Mouse (Mus musculus) limb, embryonic 15.5 days (tissue): ENCODE data around the gene Csnk1g2. TPM values are rescaled to one million over a fixed set of nuclear protein-coding genes. Genes with fewer than 3 reads are reported as not detected.

ENCODE experiments used
- ATAC-seq: fragments of 200-750 bp; cut with Nextera tagmentation; 2 replicates; pipeline ENCODE4 v1.8.0; 2017; ENCODE audit warnings: low read depth, moderate TSS enrichment; ENCODE audit not compliant: insufficient number of reproducible peaks, low FRiP score, low TSS enrichment
- H3K27ac ChIP-seq: fragments of 300-500 bp; sonication (generic); 2 replicates; pipeline ENCODE4 v1.5.1; 2015; ENCODE audit warnings: moderate library complexity, mild to moderate bottlenecking, inconsistent platforms
- H3K27me3 ChIP-seq: fragments of 300-500 bp; sonication (generic); 2 replicates; pipeline ENCODE4 v1.6.1; 2015; ENCODE audit warnings: inconsistent platforms
- H3K36me3 ChIP-seq: fragments of 300-500 bp; sonication (generic); 2 replicates; pipeline ENCODE4 v1.6.1; 2015; ENCODE audit warnings: inconsistent platforms
- H3K4me1 ChIP-seq: fragments of 300-500 bp; sonication (generic); 2 replicates; pipeline ENCODE4 v1.6.1; 2015; ENCODE audit warnings: inconsistent platforms
- H3K4me2 ChIP-seq: fragments of 300-500 bp; sonication (generic); 2 replicates; pipeline ENCODE4 v1.6.1; 2015; ENCODE audit warnings: mild to moderate bottlenecking, inconsistent platforms
- H3K4me3 ChIP-seq: fragments of 300-500 bp; sonication (generic); 2 replicates; pipeline ENCODE4 v1.5.1; 2015; ENCODE audit warnings: mild to moderate bottlenecking, inconsistent platforms
- H3K9ac ChIP-seq: fragments of 300-500 bp; sonication (generic); 2 replicates; pipeline ENCODE4 v1.6.1; 2015; ENCODE audit warnings: inconsistent platforms
- H3K9me3 ChIP-seq: fragments of 300-500 bp; sonication (generic); 2 replicates; pipeline ENCODE4 v1.6.1; 2016; ENCODE audit warnings: inconsistent platforms
- WGBS: fragments of 180-500 bp; shearing (Covaris S2); methylation state at CpG from one replicate; pipeline ENCODE4 v1.1.7; 2015; 5-methylcytosine and 5-hydroxymethylcytosine counted together
- polyA plus RNA-seq: library from polyadenylated mRNA; unstranded; fragments of >200 nt; fragmentation: Nextera tagmentation; extraction: Ambion mirVana; gene quantifications from 2 replicates; pipeline ENCODE4 v1.2.1, GENCODE M21; 2015

Gene Csnk1g2
- polyA plus RNA-seq, 1 experiment from 2014 or later, result 148 TPM

- H3K27ac ChIP-seq, result no peak overlapping the region
- no peak overlapping the region for H3K9ac ChIP-seq
- ATAC-seq, result no peak
- H3K9me3 ChIP-seq, result no peaks in the 10 kb centered on the region
- H3K4me2 ChIP-seq, result no peak overlapping the region
- no peak overlapping the region for H3K4me3 ChIP-seq
- WGBS, result 79% methylated on average over 4 of the region's 4 CpGs
- H3K36me3 ChIP-seq, result peaks cover 64% of the 10 kb centered on the region
- H3K4me1 ChIP-seq, result peaks cover 78% of the 10 kb centered on the region
- H3K27me3 ChIP-seq, result no peaks in the 10 kb centered on the region
Measured at GRCm38 (mm10) chr10:80671251-80671650, 48.6 kb downstream of the Csnk1g2 start.

GRCm38 (mm10) chr10:80671936-80672690 lies 49.5 kb downstream of the Csnk1g2 start:
- H3K4me3 ChIP-seq, result no peak overlapping the region
- ATAC-seq, result no peak
- peaks cover 75% of the 10 kb centered on the region for H3K4me1 ChIP-seq
- no peak overlapping the region for H3K9ac ChIP-seq
- no peaks in the 10 kb centered on the region for H3K9me3 ChIP-seq
- peaks cover 56% of the 10 kb centered on the region for H3K36me3 ChIP-seq
- H3K4me2 ChIP-seq, result no peak overlapping the region
- no peak overlapping the region for H3K27ac ChIP-seq
- H3K27me3 ChIP-seq, result no peaks in the 10 kb centered on the region
- WGBS, result 63% methylated on average over 11 of the region's 11 CpGs

- 45% methylated on average over 3 of the region's 3 CpGs for WGBS
- Histone ChIP-seq H3K4me1 (peaks cover 82% of the 10 kb centered on the region), H3K4me2 (peak overlapping the region; percentile 58), H3K4me3 (peak overlapping the region; percentile 95), H3K27ac (peak overlapping the region; percentile 62), H3K9ac (peak overlapping the region; percentile 23; the same call in 1 of the 2 replicates), H3K27me3 (no peaks in the 10 kb centered on the region), H3K36me3 (peaks cover 40% of the 10 kb centered on the region), H3K9me3 (no peaks in the 10 kb centered on the region)
- ATAC-seq, result no peak
Measured at GRCm38 (mm10) chr10:80673690-80674089, 51.1 kb downstream of the Csnk1g2 start.

- Histone ChIP-seq H3K27me3 (no peaks in the 10 kb centered on the region), H3K4me2 (peak overlapping the region; percentile 58), H3K36me3 (peaks cover 35% of the 10 kb centered on the region), H3K4me1 (peaks cover 82% of the 10 kb centered on the region), H3K9ac (peak overlapping the region; percentile 98; the same call in 1 of the 2 replicates), H3K27ac (peak overlapping the region; percentile 62), H3K4me3 (peak overlapping the region; percentile 95), H3K9me3 (no peaks in the 10 kb centered on the region)
- ATAC-seq, result no peak
- WGBS, result 52% methylated on average over 5 of the region's 5 CpGs
Measured at GRCm38 (mm10) chr10:80674161-80674711, 51.6 kb downstream of the Csnk1g2 start.

- Histone ChIP-seq H3K4me2 (peak overlapping the region; percentile 58), H3K27me3 (no peaks in the 10 kb centered on the region), H3K9ac (peak overlapping the region; percentile 98), H3K36me3 (peaks cover 28% of the 10 kb centered on the region), H3K4me3 (peak overlapping the region; percentile 95), H3K9me3 (no peaks in the 10 kb centered on the region), H3K4me1 (peaks cover 83% of the 10 kb centered on the region), H3K27ac (peak overlapping the region; percentile 89)
- 10% methylated on average over 6 of the region's 6 CpGs for WGBS
- no peak for ATAC-seq
Measured at GRCm38 (mm10) chr10:80674851-80675404, 52.3 kb downstream of the Csnk1g2 start.

- Histone ChIP-seq H3K4me1 (peaks cover 78% of the 10 kb centered on the region), H3K4me3 (peak overlapping the region; percentile 95), H3K9me3 (no peaks in the 10 kb centered on the region), H3K9ac (peak overlapping the region; percentile 98), H3K4me2 (peak overlapping the region; percentile 58), H3K27ac (peak overlapping the region; percentile 89), H3K36me3 (peaks cover 21% of the 10 kb centered on the region), H3K27me3 (no peaks in the 10 kb centered on the region)
- WGBS, result under 1% methylated on average over 34 of the region's 54 CpGs
- no peak for ATAC-seq
Measured at GRCm38 (mm10) chr10:80675405-80676197, 53.0 kb downstream of the Csnk1g2 start.

GRCm38 (mm10) chr10:80676198-80676928 lies 53.7 kb downstream of the Csnk1g2 start:
- H3K27me3 ChIP-seq, result no peaks in the 10 kb centered on the region
- H3K4me2 ChIP-seq, result peak overlapping the region; percentile 58
- ATAC-seq, result peak; percentile 94
- H3K4me1 ChIP-seq, result peaks cover 72% of the 10 kb centered on the region
- peak overlapping the region; percentile 98 for H3K9ac ChIP-seq
- peaks cover 13% of the 10 kb centered on the region for H3K36me3 ChIP-seq
- no peaks in the 10 kb centered on the region for H3K9me3 ChIP-seq
- peak overlapping the region; percentile 98 for H3K27ac ChIP-seq
- H3K4me3 ChIP-seq, result peak overlapping the region; percentile 95
- WGBS, result under 1% methylated on average over 72 of the region's 78 CpGs

- no peak for ATAC-seq
- Histone ChIP-seq H3K9ac (peak overlapping the region; percentile 69), H3K4me2 (peak overlapping the region; percentile 58), H3K36me3 (peaks cover 4% of the 10 kb centered on the region; the same call in 1 of the 2 replicates), H3K4me3 (peak overlapping the region; percentile 95), H3K9me3 (no peaks in the 10 kb centered on the region), H3K27me3 (no peaks in the 10 kb centered on the region), H3K27ac (peak overlapping the region; percentile 98), H3K4me1 (peaks cover 63% of the 10 kb centered on the region)
- 18% methylated on average over 9 of the region's 9 CpGs for WGBS
Measured at GRCm38 (mm10) chr10:80677128-80677875, 54.7 kb downstream of the Csnk1g2 start.

GRCm38 (mm10) chr10:80677942-80678436 lies 55.4 kb downstream of the Csnk1g2 start, which contains the start of gene Mknk2:
Gene Mknk2 (minus strand): TSS chr10:80678112.
- WGBS, result 9% methylated on average over 8 of the region's 8 CpGs
- peak within 1 kb of the TSS; percentile 58 for H3K4me2 ChIP-seq
- peak within 1 kb of the TSS; percentile 95 for H3K4me3 ChIP-seq
- H3K27ac ChIP-seq, result peak within 1 kb of the TSS; percentile 98
- no peaks in the 10 kb centered on the region for H3K27me3 ChIP-seq
- no peaks in the 10 kb centered on the region for H3K9me3 ChIP-seq
- H3K36me3 ChIP-seq, result peaks cover 2% of the 10 kb centered on the region; the same call in 1 of the 2 replicates
- H3K9ac ChIP-seq, result peak within 1 kb of the TSS; percentile 69
- H3K4me1 ChIP-seq, result peaks cover 56% of the 10 kb centered on the region
- peak; percentile 5; the same call in 1 of the 2 replicates for ATAC-seq

GRCm38 (mm10) chr10:80678601-80679377 lies 56.2 kb downstream of the Csnk1g2 start:
- Histone ChIP-seq H3K4me3 (no peak overlapping the region), H3K36me3 (peaks cover 6% of the 10 kb centered on the region; the same call in 1 of the 2 replicates), H3K4me2 (peak overlapping the region; percentile 58), H3K9ac (no peak overlapping the region), H3K27me3 (no peaks in the 10 kb centered on the region), H3K27ac (peak overlapping the region; percentile 98), H3K4me1 (peaks cover 48% of the 10 kb centered on the region), H3K9me3 (no peaks in the 10 kb centered on the region)
- no peak for ATAC-seq
- WGBS, result 44% methylated on average over 9 of the region's 10 CpGs
